Mouse (Mus musculus): ENCODE measurements at regions not wholly inside any gene's neighbourhood (a gene's known extent, or its start where the extent isn't known, plus 50 kb on each side); places are given as distances from the start of the nearest gene placed in this dataset.

- Histone ChIP-seq H3K4me3 (ENCODE audit: low read depth, low read length) (no peak overlapping the region), H3K27me3 (ENCODE audit: control insufficient read depth, insufficient read depth, low read length) (no peaks in the 10 kb centered on the region), H3K9ac (ENCODE audit: low read length) (no peak overlapping the region), H3K9me3 (ENCODE audit: control insufficient read depth, low read length) (no peaks in the 10 kb centered on the region), H3K36me3 (ENCODE audit: control insufficient read depth, insufficient read depth, low read length) (no peaks in the 10 kb centered on the region), H3K4me2 (ENCODE audit: low read depth, low read length, severe bottlenecking) (no peak overlapping the region), H3K4me1 (replicated peaks; ENCODE audit: control insufficient read depth, insufficient read depth, low read length) (no peaks in the 10 kb centered on the region), H3K27ac (ENCODE audit: low read depth, low read length) (no peak overlapping the region)
- ATAC-seq (replicated peaks; ENCODE audit: low FRiP score) (no peak), DNase-seq (ENCODE audit: low spot score) (no peak)
- WGBS: 95% methylated on average over 12 of the region's 12 CpGs
Measured at GRCm38 (mm10) chr19:60344911-60345310, 118.4 kb upstream of the Fam204a start.

- no peak overlapping the region for H3K4me3 ChIP-seq (ENCODE audit: low read depth, low read length)
- WGBS: 5% methylated on average over 3 of the region's 3 CpGs
- no peak overlapping the region for H3K27ac ChIP-seq (ENCODE audit: low read depth, low read length)
- H3K9me3 ChIP-seq (ENCODE audit: control insufficient read depth, low read length): no peaks in the 10 kb centered on the region
- ATAC-seq (replicated peaks; ENCODE audit: low FRiP score): 0 out of 2 replicates have a peak, but pooled peaks have one; percentile 33
- DNase-seq (ENCODE audit: low spot score): peak; percentile 83
- H3K9ac ChIP-seq (ENCODE audit: low read length): no peak overlapping the region
- no peaks in the 10 kb centered on the region for H3K4me1 ChIP-seq (replicated peaks; ENCODE audit: control insufficient read depth, insufficient read depth, low read length)
- no peaks in the 10 kb centered on the region for H3K27me3 ChIP-seq (ENCODE audit: control insufficient read depth, insufficient read depth, low read length)
- no peak overlapping the region for H3K4me2 ChIP-seq (ENCODE audit: low read depth, low read length, severe bottlenecking)
- H3K36me3 ChIP-seq (ENCODE audit: control insufficient read depth, insufficient read depth, low read length): no peaks in the 10 kb centered on the region
Measured at GRCm38 (mm10) chr19:60341485-60341884, 115.0 kb upstream of the Fam204a start.

GRCm38 (mm10) chr19:60340234-60340633 lies 113.7 kb upstream of the Fam204a start:
- Histone ChIP-seq H3K4me2 (ENCODE audit: low read depth, low read length, severe bottlenecking) (no peak overlapping the region), H3K27me3 (ENCODE audit: control insufficient read depth, insufficient read depth, low read length) (no peaks in the 10 kb centered on the region), H3K9ac (ENCODE audit: low read length) (no peak overlapping the region), H3K9me3 (ENCODE audit: control insufficient read depth, low read length) (no peaks in the 10 kb centered on the region), H3K27ac (ENCODE audit: low read depth, low read length) (no peak overlapping the region), H3K4me1 (replicated peaks; ENCODE audit: control insufficient read depth, insufficient read depth, low read length) (no peaks in the 10 kb centered on the region), H3K4me3 (ENCODE audit: low read depth, low read length) (no peak overlapping the region), H3K36me3 (ENCODE audit: control insufficient read depth, insufficient read depth, low read length) (no peaks in the 10 kb centered on the region)
- DNase-seq (ENCODE audit: low spot score) (peak; percentile 73), ATAC-seq (replicated peaks; ENCODE audit: low FRiP score) (no peak)
- 87% methylated on average over 6 of the region's 6 CpGs for WGBS

GRCm38 (mm10) chr19:60334521-60334920 lies 108.0 kb upstream of the Fam204a start:
- H3K36me3 ChIP-seq (ENCODE audit: control insufficient read depth, insufficient read depth, low read length): no peaks in the 10 kb centered on the region
- DNase-seq (ENCODE audit: low spot score): no peak

GRCm38 (mm10) chr19:60328295-60328694 lies 101.8 kb upstream of the Fam204a start:
- Histone ChIP-seq H3K4me2 (ENCODE audit: low read depth, low read length, severe bottlenecking) (no peak overlapping the region), H3K4me1 (replicated peaks; ENCODE audit: control insufficient read depth, insufficient read depth, low read length) (no peaks in the 10 kb centered on the region), H3K27ac (ENCODE audit: low read depth, low read length) (no peak overlapping the region), H3K9ac (ENCODE audit: low read length) (no peak overlapping the region), H3K9me3 (ENCODE audit: control insufficient read depth, low read length) (no peaks in the 10 kb centered on the region), H3K36me3 (ENCODE audit: control insufficient read depth, insufficient read depth, low read length) (no peaks in the 10 kb centered on the region), H3K4me3 (ENCODE audit: low read depth, low read length) (no peak overlapping the region), H3K27me3 (ENCODE audit: control insufficient read depth, insufficient read depth, low read length) (no peaks in the 10 kb centered on the region)
- DNase-seq (ENCODE audit: low spot score) (no peak), ATAC-seq (replicated peaks; ENCODE audit: low FRiP score) (no peak)
- 74% methylated on average over 3 of the region's 3 CpGs for WGBS

More at GRCm38 (mm10) chr19:60334521-60334920, 108.0 kb upstream of the Fam204a start:
- ATAC-seq (replicated peaks; ENCODE audit: low FRiP score): no peak
- H3K4me3 ChIP-seq (ENCODE audit: low read depth, low read length): no peak overlapping the region
- 63% methylated on average over 7 of the region's 7 CpGs for WGBS
- no peak overlapping the region for H3K4me2 ChIP-seq (ENCODE audit: low read depth, low read length, severe bottlenecking)
- H3K27ac ChIP-seq (ENCODE audit: low read depth, low read length): no peak overlapping the region
- H3K27me3 ChIP-seq (ENCODE audit: control insufficient read depth, insufficient read depth, low read length): no peaks in the 10 kb centered on the region
- no peak overlapping the region for H3K9ac ChIP-seq (ENCODE audit: low read length)
- H3K9me3 ChIP-seq (ENCODE audit: control insufficient read depth, low read length): no peaks in the 10 kb centered on the region
- no peaks in the 10 kb centered on the region for H3K4me1 ChIP-seq (replicated peaks; ENCODE audit: control insufficient read depth, insufficient read depth, low read length)

GRCm38 (mm10) chr19:60325612-60326011 lies 99.1 kb upstream of the Fam204a start:
- ATAC-seq (replicated peaks; ENCODE audit: low FRiP score): no peak

GRCm38 (mm10) chr19:60325112-60325511 lies 98.6 kb upstream of the Fam204a start:
- Histone ChIP-seq H3K4me3 (ENCODE audit: low read depth, low read length) (no peak overlapping the region), H3K27me3 (ENCODE audit: control insufficient read depth, insufficient read depth, low read length) (no peaks in the 10 kb centered on the region), H3K36me3 (ENCODE audit: control insufficient read depth, insufficient read depth, low read length) (no peaks in the 10 kb centered on the region), H3K4me1 (replicated peaks; ENCODE audit: control insufficient read depth, insufficient read depth, low read length) (no peaks in the 10 kb centered on the region), H3K9ac (ENCODE audit: low read length) (no peak overlapping the region), H3K27ac (ENCODE audit: low read depth, low read length) (no peak overlapping the region), H3K9me3 (ENCODE audit: control insufficient read depth, low read length) (no peaks in the 10 kb centered on the region), H3K4me2 (ENCODE audit: low read depth, low read length, severe bottlenecking) (no peak overlapping the region)
- WGBS: 67% methylated on average over 5 of the region's 5 CpGs
- no peak for ATAC-seq (replicated peaks; ENCODE audit: low FRiP score)
- no peak for DNase-seq (ENCODE audit: low spot score)

More at GRCm38 (mm10) chr19:60325612-60326011, 99.1 kb upstream of the Fam204a start:
- no peak overlapping the region for H3K9ac ChIP-seq (ENCODE audit: low read length)
- DNase-seq (ENCODE audit: low spot score): no peak
- H3K27me3 ChIP-seq (ENCODE audit: control insufficient read depth, insufficient read depth, low read length): no peaks in the 10 kb centered on the region
- H3K4me2 ChIP-seq (ENCODE audit: low read depth, low read length, severe bottlenecking): no peak overlapping the region
- H3K9me3 ChIP-seq (ENCODE audit: control insufficient read depth, low read length): no peaks in the 10 kb centered on the region
- H3K4me1 ChIP-seq (replicated peaks; ENCODE audit: control insufficient read depth, insufficient read depth, low read length): no peaks in the 10 kb centered on the region
- no peak overlapping the region for H3K27ac ChIP-seq (ENCODE audit: low read depth, low read length)
- no peaks in the 10 kb centered on the region for H3K36me3 ChIP-seq (ENCODE audit: control insufficient read depth, insufficient read depth, low read length)
- no peak overlapping the region for H3K4me3 ChIP-seq (ENCODE audit: low read depth, low read length)

GRCm38 (mm10) chr19:60310591-60310990 lies 84.1 kb upstream of the Fam204a start:
- Histone ChIP-seq H3K27me3 (ENCODE audit: control insufficient read depth, insufficient read depth, low read length) (no peaks in the 10 kb centered on the region), H3K36me3 (ENCODE audit: control insufficient read depth, insufficient read depth, low read length) (no peaks in the 10 kb centered on the region), H3K9ac (ENCODE audit: low read length) (no peak overlapping the region), H3K4me1 (replicated peaks; ENCODE audit: control insufficient read depth, insufficient read depth, low read length) (no peaks in the 10 kb centered on the region), H3K4me2 (ENCODE audit: low read depth, low read length, severe bottlenecking) (no peak overlapping the region), H3K4me3 (ENCODE audit: low read depth, low read length) (no peak overlapping the region), H3K27ac (ENCODE audit: low read depth, low read length) (no peak overlapping the region), H3K9me3 (ENCODE audit: control insufficient read depth, low read length) (no peaks in the 10 kb centered on the region)
- peak; percentile 84 for DNase-seq (ENCODE audit: low spot score)
- 25% methylated on average over 4 of the region's 4 CpGs for whole genome bisulfite sequencing
- 0 out of 2 replicates have a peak, but pooled peaks have one; percentile 55 for ATAC-seq (replicated peaks; ENCODE audit: low FRiP score)

GRCm38 (mm10) chr19:60302371-60302770 lies 75.9 kb upstream of the Fam204a start:
- no peaks in the 10 kb centered on the region for H3K9me3 ChIP-seq (ENCODE audit: control insufficient read depth, low read length)
- no peak overlapping the region for H3K4me2 ChIP-seq (ENCODE audit: low read depth, low read length, severe bottlenecking)
- H3K36me3 ChIP-seq (ENCODE audit: control insufficient read depth, insufficient read depth, low read length): no peaks in the 10 kb centered on the region
- H3K4me3 ChIP-seq (ENCODE audit: low read depth, low read length): no peak overlapping the region
- 70% methylated on average over 6 of the region's 6 CpGs for WGBS
- no peaks in the 10 kb centered on the region for H3K4me1 ChIP-seq (replicated peaks; ENCODE audit: control insufficient read depth, insufficient read depth, low read length)
- H3K27ac ChIP-seq (ENCODE audit: low read depth, low read length): no peak overlapping the region
- no peaks in the 10 kb centered on the region for H3K27me3 ChIP-seq (ENCODE audit: control insufficient read depth, insufficient read depth, low read length)
- ATAC-seq (replicated peaks; ENCODE audit: low FRiP score): no peak
- H3K9ac ChIP-seq (ENCODE audit: low read length): no peak overlapping the region
- DNase-seq (ENCODE audit: low spot score): no peak

Measured in forebrain, embryonic 11.5 days (tissue).